Mouse (Mus musculus): ENCODE measurements around the gene Ly6g6f. TPM values are rescaled to one million over a fixed set of nuclear protein-coding genes. Genes with fewer than 3 reads are reported as not detected.

Ly6g6f gene
- polyA plus RNA-seq, 1 experiment from 2014 or later, result 0.15 TPM

- DNase-seq (ENCODE audit: low spot score), result no peak
- Histone ChIP-seq H3K4me3 (ENCODE audit: low read depth, low read length) (no peak overlapping the region), H3K27me3 (replicated peaks; ENCODE audit: control insufficient read depth, insufficient read depth, low read length) (no peaks in the 10 kb centered on the region), H3K27ac (ENCODE audit: low read depth, low read length) (no peak overlapping the region), H3K36me3 (ENCODE audit: control insufficient read depth, insufficient read depth, low read length) (peaks cover 69% of the 10 kb centered on the region), H3K9me3 (replicated peaks; ENCODE audit: control insufficient read depth, low read length) (no peaks in the 10 kb centered on the region), H3K4me2 (ENCODE audit: low read length) (no peak overlapping the region), H3K9ac (ENCODE audit: low read length) (no peak overlapping the region), H3K4me1 (ENCODE audit: control insufficient read depth, insufficient read depth, low read length) (no peaks in the 10 kb centered on the region)
- no peak for ATAC-seq
- 81% methylated on average over 8 of the region's 8 CpGs for WGBS
These were observed 16.9 kb upstream of the Ly6g6f start for GRCm38 (mm10) chr17:35102299-35102698.

DNA sequence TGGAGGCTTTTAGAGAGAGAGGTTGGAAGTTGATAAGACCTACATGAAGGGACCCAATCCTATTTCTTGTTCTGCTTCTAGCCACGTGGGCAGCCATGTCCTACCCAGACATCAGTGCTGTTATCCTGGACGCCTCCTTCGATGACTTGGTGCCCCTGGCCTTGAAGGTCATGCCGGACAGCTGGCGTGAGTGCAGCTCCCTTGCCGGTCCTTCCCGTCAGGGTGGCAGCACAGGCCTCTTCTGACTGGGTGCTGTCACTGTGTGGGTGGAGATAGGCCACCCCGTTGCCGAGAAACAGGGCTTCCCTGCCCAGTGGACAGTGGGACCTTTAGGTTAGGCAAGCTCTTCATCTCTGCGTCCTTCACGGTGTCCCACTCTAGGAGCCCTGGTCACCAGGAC is 15.8 kb upstream of the Ly6g6f start:
- H3K4me3 ChIP-seq (ENCODE audit: low read depth, low read length), result no peak overlapping the region
- H3K4me2 ChIP-seq (ENCODE audit: low read length), result no peak overlapping the region
- H3K27ac ChIP-seq (ENCODE audit: low read depth, low read length), result no peak overlapping the region
- peaks cover 80% of the 10 kb centered on the region for H3K36me3 ChIP-seq (ENCODE audit: control insufficient read depth, insufficient read depth, low read length)
- 93% methylated on average over 11 of the region's 11 CpGs for WGBS
- no peak overlapping the region for H3K9ac ChIP-seq (ENCODE audit: low read length)
- H3K9me3 ChIP-seq (replicated peaks; ENCODE audit: control insufficient read depth, low read length), result no peaks in the 10 kb centered on the region
- no peaks in the 10 kb centered on the region for H3K27me3 ChIP-seq (replicated peaks; ENCODE audit: control insufficient read depth, insufficient read depth, low read length)
- ATAC-seq (no peak), DNase-seq (ENCODE audit: low spot score) (no peak)
- H3K4me1 ChIP-seq (ENCODE audit: control insufficient read depth, insufficient read depth, low read length), result no peaks in the 10 kb centered on the region

DNA sequence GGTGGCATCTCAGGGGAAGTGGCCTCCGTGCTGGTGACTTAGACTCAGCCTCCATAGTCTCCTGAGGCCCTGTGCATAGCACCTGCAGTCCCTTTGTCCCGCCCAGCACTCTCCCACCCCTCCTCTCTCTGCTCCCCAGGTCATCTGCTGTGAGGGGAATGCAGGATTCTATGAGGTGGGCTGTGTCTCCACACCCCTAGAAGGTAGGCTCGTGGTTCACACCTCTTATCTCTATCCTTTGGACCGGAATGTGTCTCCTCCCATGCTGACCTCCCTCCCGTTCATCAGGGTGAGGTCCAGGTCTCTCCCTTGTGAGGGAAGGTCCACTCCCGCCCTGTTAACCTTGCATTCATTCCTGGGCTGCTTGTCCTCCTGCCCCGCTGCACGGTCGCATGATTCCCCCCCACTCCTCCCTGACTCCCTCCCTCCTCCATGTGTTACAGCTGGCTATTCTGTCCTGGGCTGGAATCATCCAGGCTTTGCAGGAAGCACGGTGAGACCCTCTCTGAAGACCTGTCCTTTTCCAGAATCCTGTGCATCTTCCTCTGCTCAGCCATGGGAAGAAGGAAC is 14.9 kb upstream of the Ly6g6f start:
- H3K9ac ChIP-seq (ENCODE audit: low read length), result no peak overlapping the region
- H3K9me3 ChIP-seq (replicated peaks; ENCODE audit: control insufficient read depth, low read length), result no peaks in the 10 kb centered on the region
- ATAC-seq (no peak), DNase-seq (ENCODE audit: low spot score) (no peak)
- H3K4me1 ChIP-seq (ENCODE audit: control insufficient read depth, insufficient read depth, low read length), result no peaks in the 10 kb centered on the region
- H3K27ac ChIP-seq (ENCODE audit: low read depth, low read length), result no peak overlapping the region
- WGBS, result 75% methylated on average over 10 of the region's 10 CpGs
- peaks cover 83% of the 10 kb centered on the region for H3K36me3 ChIP-seq (ENCODE audit: control insufficient read depth, insufficient read depth, low read length)
- no peaks in the 10 kb centered on the region for H3K27me3 ChIP-seq (replicated peaks; ENCODE audit: control insufficient read depth, insufficient read depth, low read length)
- H3K4me2 ChIP-seq (ENCODE audit: low read length), result no peak overlapping the region
- H3K4me3 ChIP-seq (ENCODE audit: low read depth, low read length), result no peak overlapping the region

DNA sequence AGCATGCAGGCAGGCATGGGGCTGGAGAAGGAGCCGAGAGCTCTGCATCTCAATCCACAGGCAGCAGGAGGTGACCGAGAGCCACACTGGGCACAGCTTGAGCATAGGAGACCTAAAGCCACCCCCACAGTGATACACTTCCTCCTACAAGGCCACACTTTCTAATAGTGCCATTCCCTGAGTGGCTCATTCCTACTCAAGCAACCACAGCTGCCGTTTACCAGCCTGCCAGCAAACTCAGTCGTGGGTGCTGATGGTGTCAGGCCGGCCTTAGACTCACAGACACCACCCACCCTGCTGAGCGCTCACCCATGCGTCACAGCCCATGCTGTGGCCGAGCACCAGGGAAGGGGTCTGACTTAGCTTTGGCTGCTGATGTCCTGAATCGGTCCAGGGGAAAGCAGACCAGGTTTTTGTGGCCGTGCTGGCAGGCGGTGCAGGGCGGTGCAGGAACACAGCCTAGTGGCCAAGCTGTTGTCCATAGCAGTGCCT is 11.8 kb upstream of the Ly6g6f start:
- H3K9ac ChIP-seq (ENCODE audit: low read length), result no peak overlapping the region
- H3K4me1 ChIP-seq (ENCODE audit: control insufficient read depth, insufficient read depth, low read length), result no peaks in the 10 kb centered on the region
- no peak overlapping the region for H3K4me2 ChIP-seq (ENCODE audit: low read length)
- peaks cover 88% of the 10 kb centered on the region for H3K36me3 ChIP-seq (ENCODE audit: control insufficient read depth, insufficient read depth, low read length)
- 78% methylated on average over 12 of the region's 12 CpGs for WGBS
- H3K4me3 ChIP-seq (ENCODE audit: low read depth, low read length), result no peak overlapping the region
- H3K9me3 ChIP-seq (replicated peaks; ENCODE audit: control insufficient read depth, low read length), result no peaks in the 10 kb centered on the region
- no peak overlapping the region for H3K27ac ChIP-seq (ENCODE audit: low read depth, low read length)
- ATAC-seq (no peak), DNase-seq (ENCODE audit: low spot score) (no peak)
- H3K27me3 ChIP-seq (replicated peaks; ENCODE audit: control insufficient read depth, insufficient read depth, low read length), result no peaks in the 10 kb centered on the region

GRCm38 (mm10) chr17:35096597-35096996 is 11.2 kb upstream of the Ly6g6f start:
- Histone ChIP-seq H3K36me3 (ENCODE audit: control insufficient read depth, insufficient read depth, low read length) (peaks cover 85% of the 10 kb centered on the region), H3K27me3 (replicated peaks; ENCODE audit: control insufficient read depth, insufficient read depth, low read length) (no peaks in the 10 kb centered on the region), H3K4me1 (ENCODE audit: control insufficient read depth, insufficient read depth, low read length) (no peaks in the 10 kb centered on the region), H3K4me3 (ENCODE audit: low read depth, low read length) (no peak overlapping the region), H3K9me3 (replicated peaks; ENCODE audit: control insufficient read depth, low read length) (no peaks in the 10 kb centered on the region), H3K9ac (ENCODE audit: low read length) (no peak overlapping the region), H3K4me2 (ENCODE audit: low read length) (no peak overlapping the region), H3K27ac (ENCODE audit: low read depth, low read length) (no peak overlapping the region)
- WGBS, result 85% methylated on average over 12 of the region's 12 CpGs
- no peak for ATAC-seq
- no peak for DNase-seq (ENCODE audit: low spot score)

DNA sequence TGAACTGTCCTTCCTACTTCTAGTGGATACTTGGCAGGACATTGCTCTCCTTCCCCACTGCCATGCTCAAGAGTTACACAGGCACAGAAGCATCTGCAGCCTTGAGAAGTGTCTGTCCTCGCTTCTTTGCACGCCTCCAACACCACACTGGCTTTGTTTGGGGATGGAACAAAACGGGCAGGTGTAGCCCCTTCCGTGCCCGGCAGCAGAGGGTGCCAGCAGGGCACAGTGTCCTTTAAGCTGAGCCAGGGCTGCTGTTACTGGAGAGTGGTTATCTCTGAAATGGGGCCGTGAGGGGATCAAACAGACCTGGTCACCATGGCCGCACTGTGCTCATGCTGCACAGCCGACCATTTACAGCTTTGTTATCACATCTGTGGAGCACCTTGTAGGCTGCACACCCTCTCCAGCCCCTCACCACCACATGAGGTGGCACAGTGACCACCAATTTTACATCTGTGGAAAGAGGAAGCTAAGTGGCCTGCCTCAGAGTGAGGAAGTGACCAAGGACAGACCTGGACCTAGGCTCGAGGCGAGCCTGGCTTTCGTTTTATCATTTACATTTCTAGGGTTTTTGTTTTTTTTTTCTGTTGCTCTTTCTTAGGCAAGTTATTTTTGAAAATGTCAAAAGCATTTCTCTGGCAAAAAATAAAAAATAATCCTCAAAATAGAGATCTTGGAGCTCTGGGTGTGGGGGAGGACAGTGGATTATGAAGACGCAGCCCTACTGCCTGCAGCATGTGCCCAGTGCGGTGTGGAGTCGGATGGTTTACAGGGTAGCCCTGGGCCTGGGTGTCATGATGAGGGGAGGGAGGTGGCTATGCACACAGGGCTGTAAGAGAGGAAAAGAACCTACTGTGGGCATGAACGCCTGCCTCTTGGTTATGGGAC is 9.3 kb upstream of the Ly6g6f start:
- Histone ChIP-seq H3K4me2 (ENCODE audit: low read length) (no peak overlapping the region), H3K4me3 (ENCODE audit: low read depth, low read length) (no peak overlapping the region), H3K27me3 (replicated peaks; ENCODE audit: control insufficient read depth, insufficient read depth, low read length) (no peaks in the 10 kb centered on the region), H3K9ac (ENCODE audit: low read length) (no peak overlapping the region), H3K36me3 (ENCODE audit: control insufficient read depth, insufficient read depth, low read length) (peaks cover 70% of the 10 kb centered on the region), H3K4me1 (ENCODE audit: control insufficient read depth, insufficient read depth, low read length) (peaks cover 6% of the 10 kb centered on the region), H3K9me3 (replicated peaks; ENCODE audit: control insufficient read depth, low read length) (no peaks in the 10 kb centered on the region), H3K27ac (ENCODE audit: low read depth, low read length) (no peak overlapping the region)
- DNase-seq (ENCODE audit: low spot score) (no peak), ATAC-seq (no peak)
- 93% methylated on average over 15 of the region's 15 CpGs for WGBS

- H3K36me3 ChIP-seq (ENCODE audit: control insufficient read depth, insufficient read depth, low read length), result peaks cover 51% of the 10 kb centered on the region
- WGBS, result 90% methylated on average over 14 of the region's 14 CpGs
- no peak for DNase-seq (ENCODE audit: low spot score)
These were observed 7.2 kb upstream of the Ly6g6f start for GRCm38 (mm10) chr17:35092403-35093198.

GRCm38 (mm10) chr17:35090166-35090932 is 4.9 kb upstream of the Ly6g6f start:
- peak overlapping the region; percentile 55 for H3K4me3 ChIP-seq (ENCODE audit: low read depth, low read length)
- H3K27me3 ChIP-seq (replicated peaks; ENCODE audit: control insufficient read depth, insufficient read depth, low read length), result no peaks in the 10 kb centered on the region
- H3K36me3 ChIP-seq (ENCODE audit: control insufficient read depth, insufficient read depth, low read length), result peaks cover 34% of the 10 kb centered on the region
- H3K9ac ChIP-seq (ENCODE audit: low read length), result peak overlapping the region; percentile 88
- H3K27ac ChIP-seq (ENCODE audit: low read depth, low read length), result peak overlapping the region; percentile 98
- DNase-seq (ENCODE audit: low spot score) (peak; percentile 63), ATAC-seq (peak; percentile 15; the same call in 1 of the 2 replicates)
- no peaks in the 10 kb centered on the region for H3K9me3 ChIP-seq (replicated peaks; ENCODE audit: control insufficient read depth, low read length)
- WGBS, result 54% methylated on average over 8 of the region's 8 CpGs
- H3K4me1 ChIP-seq (ENCODE audit: control insufficient read depth, insufficient read depth, low read length), result peaks cover 6% of the 10 kb centered on the region
- peak overlapping the region; percentile 67 for H3K4me2 ChIP-seq (ENCODE audit: low read length)

More at GRCm38 (mm10) chr17:35092403-35093198, 7.2 kb upstream of the Ly6g6f start:
- no peaks in the 10 kb centered on the region for H3K9me3 ChIP-seq (replicated peaks; ENCODE audit: control insufficient read depth, low read length)
- H3K4me1 ChIP-seq (ENCODE audit: control insufficient read depth, insufficient read depth, low read length), result peaks cover 6% of the 10 kb centered on the region
- H3K27me3 ChIP-seq (replicated peaks; ENCODE audit: control insufficient read depth, insufficient read depth, low read length), result no peaks in the 10 kb centered on the region
- no peak overlapping the region for H3K27ac ChIP-seq (ENCODE audit: low read depth, low read length)
- no peak overlapping the region for H3K4me2 ChIP-seq (ENCODE audit: low read length)
- no peak overlapping the region for H3K9ac ChIP-seq (ENCODE audit: low read length)
- ATAC-seq, result no peak
- H3K4me3 ChIP-seq (ENCODE audit: low read depth, low read length), result no peak overlapping the region
